Mouse (Mus musculus) E14TG2a.4 (cell line): ENCODE results near the gene Gm11549.

Experiments used
- H3K27me3 ChIP-seq: 2 replicates; pipeline ENCODE4 v1.6.1; 2014; ENCODE audit warnings: low read length, control low read depth; ENCODE audit not compliant: insufficient read depth
- H3K36me3 ChIP-seq: 2 replicates; pipeline ENCODE4 v1.6.1; 2014; ENCODE audit warnings: low read length, control low read depth; ENCODE audit not compliant: insufficient read depth
- H3K4me1 ChIP-seq: replicated peaks from 2 replicates; pipeline ENCODE4 v1.6.1; 2014; ENCODE audit warnings: low read depth, low read length, control low read depth
- H3K4me3 ChIP-seq: replicated peaks from 2 replicates; pipeline ENCODE4 v1.5.1; 2014; ENCODE audit warnings: mild to moderate bottlenecking, low read length
- H3K9me3 ChIP-seq: 2 replicates; pipeline ENCODE4 v1.6.1; 2014; ENCODE audit warnings: low read length, control low read depth
- CTCF ChIP-seq: conservative IDR thresholded peaks from 2 replicates; pipeline ENCODE4 v1.5.1; 2014; ENCODE audit warnings: low read length
- NANOG ChIP-seq: IDR thresholded peaks from 2 replicates; pipeline ENCODE4 v1.6.1; 2014; ENCODE audit warnings: borderline replicate concordance, low read length, mixed read lengths
- POU5F1 ChIP-seq: IDR thresholded peaks from 2 replicates; pipeline ENCODE4 v1.6.1; 2014; ENCODE audit warnings: low read length, borderline replicate concordance

The Gm11549 gene

GRCm38 (mm10) chr3:36521073-36522060, at the start of gene Gm11549:
TSS of gene Gm11549 (minus strand) at chr3:36521813.
- H3K4me1 ChIP-seq: peaks cover 24% of the 10 kb centered on the region
- TF ChIP-seq POU5F1 (no peak), CTCF (no peak), NANOG (no peak)

GRCm38 (mm10) chr3:36569836-36570235, 48.2 kb upstream of the Gm11549 start:
- H3K36me3 ChIP-seq: peaks cover 60% of the 10 kb centered on the region
- H3K4me1 ChIP-seq: peaks cover 22% of the 10 kb centered on the region
- H3K27me3 ChIP-seq: no peaks in the 10 kb centered on the region
- H3K9me3 ChIP-seq: no peaks in the 10 kb centered on the region
- H3K4me3 ChIP-seq: no peak overlapping the region
- TF ChIP-seq CTCF (no peak), POU5F1 (no peak)

More at GRCm38 (mm10) chr3:36521073-36522060, at the start of gene Gm11549:
- Histone ChIP-seq H3K27me3 (peaks cover 44% of the 10 kb centered on the region), H3K4me3 (peak within 1 kb of the TSS; percentile 78), H3K36me3 (no peaks in the 10 kb centered on the region), H3K9me3 (peaks cover 3% of the 10 kb centered on the region; the same call in 1 of the 2 replicates)

- peaks cover 96% of the 10 kb centered on the region for H3K36me3 ChIP-seq
- no peaks in the 10 kb centered on the region for H3K27me3 ChIP-seq
- TF ChIP-seq NANOG (no peak), POU5F1 (no peak), CTCF (no peak)
- H3K4me1 ChIP-seq: peaks cover 4% of the 10 kb centered on the region; the same call in 1 of the 2 replicates
- no peak overlapping the region for H3K4me3 ChIP-seq
- no peaks in the 10 kb centered on the region for H3K9me3 ChIP-seq
Measured at GRCm38 (mm10) chr3:36563666-36564065, 42.1 kb upstream of the Gm11549 start.

- Histone ChIP-seq H3K27me3 (no peaks in the 10 kb centered on the region), H3K36me3 (peaks cover 96% of the 10 kb centered on the region)
- TF ChIP-seq NANOG (no peak), POU5F1 (no peak)
Measured at GRCm38 (mm10) chr3:36559606-36560005, 38.0 kb upstream of the Gm11549 start.

GRCm38 (mm10) chr3:36557601-36558000, 36.0 kb upstream of the Gm11549 start:
- no peaks in the 10 kb centered on the region for H3K27me3 ChIP-seq
- TF ChIP-seq POU5F1 (no peak), CTCF (no peak), NANOG (no peak)
- H3K4me3 ChIP-seq: no peak overlapping the region
- peaks cover 87% of the 10 kb centered on the region for H3K36me3 ChIP-seq
- no peaks in the 10 kb centered on the region for H3K9me3 ChIP-seq
- H3K4me1 ChIP-seq: peaks cover 4% of the 10 kb centered on the region; the same call in 1 of the 2 replicates

More at GRCm38 (mm10) chr3:36559606-36560005, 38.0 kb upstream of the Gm11549 start:
- peaks cover 4% of the 10 kb centered on the region; the same call in 1 of the 2 replicates for H3K4me1 ChIP-seq
- no peak overlapping the region for H3K4me3 ChIP-seq
- no peaks in the 10 kb centered on the region for H3K9me3 ChIP-seq

GRCm38 (mm10) chr3:36552406-36553047, 30.9 kb upstream of the Gm11549 start, which contains the start of gene Exosc9:
TSS of gene Exosc9 (plus strand) at chr3:36552606.
- H3K9me3 ChIP-seq: no peaks in the 10 kb centered on the region
- no peak for TF ChIP-seq CTCF
- H3K36me3 ChIP-seq: peaks cover 39% of the 10 kb centered on the region
- H3K27me3 ChIP-seq: no peaks in the 10 kb centered on the region
- peaks cover 10% of the 10 kb centered on the region for H3K4me1 ChIP-seq
- H3K4me3 ChIP-seq: peak within 1 kb of the TSS; percentile 92

GRCm38 (mm10) chr3:36551851-36552384, 30.3 kb upstream of the Gm11549 start:
- Histone ChIP-seq H3K36me3 (peaks cover 33% of the 10 kb centered on the region), H3K9me3 (no peaks in the 10 kb centered on the region), H3K27me3 (no peaks in the 10 kb centered on the region), H3K4me3 (peak overlapping the region; percentile 92), H3K4me1 (peaks cover 10% of the 10 kb centered on the region)
- TF ChIP-seq POU5F1: no peak
- TF ChIP-seq CTCF: no peak

GRCm38 (mm10) chr3:36551343-36551742, 29.7 kb upstream of the Gm11549 start:
- H3K9me3 ChIP-seq: no peaks in the 10 kb centered on the region
- H3K27me3 ChIP-seq: no peaks in the 10 kb centered on the region
- peaks cover 28% of the 10 kb centered on the region for H3K36me3 ChIP-seq
- H3K4me1 ChIP-seq: peaks cover 10% of the 10 kb centered on the region
- H3K4me3 ChIP-seq: no peak overlapping the region
- TF ChIP-seq POU5F1: no peak
- no peak for TF ChIP-seq NANOG
- TF ChIP-seq CTCF: no peak
